8 mouse cellular contexts compared by ENCODE assay signal in genomic region chr10:127536586-127537314, GRCm38 (mm10). TPM values are rescaled to one million over a fixed set of nuclear protein-coding genes. Genes with fewer than 3 reads are reported as not detected.
DNase-seq lines count a peak whose midpoint lies in the region; ATAC-seq lines count a peak whose summit lies in the region.

No protein-coding gene starts in this region.

- no peaks in the 10 kb centered on the region for H3K9me3 ChIP-seq in kidney, embryonic 14.5 days (ENCODE audit: control insufficient read depth, low read length)
- no peaks in the 10 kb centered on the region for H3K9me3 ChIP-seq in hindbrain, embryonic 12.5 days (replicated peaks)
- H3K9me3 ChIP-seq in midbrain, embryonic 15.5 days, result no peaks in the 10 kb centered on the region

- peaks cover 15% of the 10 kb centered on the region for H3K4me1 ChIP-seq in kidney, embryonic 14.5 days (ENCODE audit: control insufficient read depth, insufficient read depth, low read length)
- H3K4me1 ChIP-seq in hindbrain, embryonic 12.5 days, result peaks cover 54% of the 10 kb centered on the region
- H3K4me1 ChIP-seq in midbrain, embryonic 15.5 days, result peaks cover 58% of the 10 kb centered on the region

- peak; percentile 51 for DNase-seq in kidney, adult 18-20 months
- DNase-seq in CD4-positive helper T cell, adult 2 months (ENCODE audit: low read depth, low spot score), result peak; percentile 70
- DNase-seq in brain, adult 2 months (ENCODE audit: low read depth, low spot score), result peak; percentile 82
- no peak for DNase-seq in frontal cortex, postnatal 14 days (ENCODE audit: low spot score in 2 of 2)

- no peak overlapping the region for H3K27ac ChIP-seq in kidney, embryonic 14.5 days (ENCODE audit: low read depth, low read length)
- peak overlapping the region; percentile 88 for H3K27ac ChIP-seq in hindbrain, embryonic 12.5 days
- H3K27ac ChIP-seq in midbrain, embryonic 15.5 days, result peak overlapping the region; percentile 62

- no peak overlapping the region for H3K4me3 ChIP-seq in kidney, embryonic 14.5 days (ENCODE audit: low read length)
- H3K4me3 ChIP-seq in hindbrain, embryonic 12.5 days, result no peak overlapping the region
- no peak overlapping the region for H3K4me3 ChIP-seq in midbrain, embryonic 15.5 days

- no peak overlapping the region for H3K9ac ChIP-seq in kidney, embryonic 14.5 days (ENCODE audit: low read depth, low read length)
- H3K9ac ChIP-seq in hindbrain, embryonic 12.5 days, result no peak overlapping the region
- no peak overlapping the region for H3K9ac ChIP-seq in midbrain, embryonic 15.5 days

- 10% methylated on average over 8 of the region's 8 CpGs for WGBS in kidney, embryonic 14.5 days
- WGBS in hindbrain, embryonic 12.5 days, result 11% methylated on average over 8 of the region's 8 CpGs
- 11% methylated on average over 8 of the region's 8 CpGs for WGBS in midbrain, embryonic 15.5 days

- H3K4me2 ChIP-seq in kidney, embryonic 14.5 days (replicated peaks; ENCODE audit: low read depth, low read length), result no peak overlapping the region
- 0 out of 2 replicates have a peak overlapping the region, but pooled peaks have one; percentile 11 for H3K4me2 ChIP-seq in hindbrain, embryonic 12.5 days (replicated peaks)
- peak overlapping the region; percentile 11; the same call in 1 of the 2 replicates for H3K4me2 ChIP-seq in midbrain, embryonic 15.5 days

- no peak for ATAC-seq in kidney, embryonic 14.5 days (ENCODE audit: low FRiP score, low TSS enrichment)
- ATAC-seq in hindbrain, embryonic 12.5 days (ENCODE audit: low FRiP score), result peak; percentile 51; the same call in 1 of the 2 replicates
- ATAC-seq in midbrain, embryonic 15.5 days (replicated peaks), result peak; percentile 38; the same call in 1 of the 2 replicates
- no peak for ATAC-seq in activated CD4-positive, CD25-positive, alpha-beta regulatory T cell, adult 4 months

- H3K27me3 ChIP-seq in kidney, embryonic 14.5 days (ENCODE audit: control insufficient read depth, insufficient read depth, low read length), result peaks cover 52% of the 10 kb centered on the region
- H3K27me3 ChIP-seq in hindbrain, embryonic 12.5 days, result peaks cover 53% of the 10 kb centered on the region
- peaks cover 23% of the 10 kb centered on the region for H3K27me3 ChIP-seq in midbrain, embryonic 15.5 days (replicated peaks)

- peaks cover 24% of the 10 kb centered on the region; the same call in 1 of the 2 replicates for H3K36me3 ChIP-seq in kidney, embryonic 14.5 days (ENCODE audit: control insufficient read depth, insufficient read depth, low read length)
- peaks cover 32% of the 10 kb centered on the region for H3K36me3 ChIP-seq in hindbrain, embryonic 12.5 days
- peaks cover 19% of the 10 kb centered on the region for H3K36me3 ChIP-seq in midbrain, embryonic 15.5 days (replicated peaks)

RNA-seq across cellular contexts. Expression of gene Nxph4, which starts 2.4 kb away (rescaled TPM):
- polyA plus RNA-seq in kidney, embryonic 14.5 days (2014; fragmentation: Nextera tagmentation; extraction: Ambion mirVana), result 0.49 and 1.2 TPM in 2 replicates
- 101 and 109 TPM in 2 replicates for polyA plus RNA-seq in hindbrain, embryonic 12.5 days (2016; fragmentation: Nextera tagmentation; extraction: Ambion mirVana)
- polyA plus RNA-seq in midbrain, embryonic 15.5 days (2015; fragmentation: Nextera tagmentation; extraction: Ambion mirVana), result 93.7 and 114 TPM in 2 replicates
- not detected for polyA plus RNA-seq in activated CD4-positive, CD25-positive, alpha-beta regulatory T cell, adult 4 months (2017; shearing (Covaris generic))

RNA-seq across cellular contexts. Expression of gene Shmt2, which starts 14.5 kb away (rescaled TPM):
- 68.9 and 99.8 TPM in 2 replicates for polyA plus RNA-seq in kidney, embryonic 14.5 days (2014; fragmentation: Nextera tagmentation; extraction: Ambion mirVana)
- polyA plus RNA-seq in hindbrain, embryonic 12.5 days (2016; fragmentation: Nextera tagmentation; extraction: Ambion mirVana), result 67.1 and 67.5 TPM in 2 replicates
- 49.4 and 50.7 TPM in 2 replicates for polyA plus RNA-seq in midbrain, embryonic 15.5 days (2015; fragmentation: Nextera tagmentation; extraction: Ambion mirVana)
- 10 to 100 TPM; 34.2 to 50.7 TPM for polyA plus RNA-seq in activated CD4-positive, CD25-positive, alpha-beta regulatory T cell, adult 4 months (2017; shearing (Covaris generic))

RNA-seq across cellular contexts. Expression of gene Ndufa4l2, which starts 22.0 kb away (rescaled TPM):
- 27.1 and 32.7 TPM in 2 replicates for polyA plus RNA-seq in kidney, embryonic 14.5 days (2014; fragmentation: Nextera tagmentation; extraction: Ambion mirVana)
- polyA plus RNA-seq in hindbrain, embryonic 12.5 days (2016; fragmentation: Nextera tagmentation; extraction: Ambion mirVana), result 7.7 and 8.4 TPM in 2 replicates
- polyA plus RNA-seq in midbrain, embryonic 15.5 days (2015; fragmentation: Nextera tagmentation; extraction: Ambion mirVana), result 22.1 and 23.1 TPM in 2 replicates
- polyA plus RNA-seq in activated CD4-positive, CD25-positive, alpha-beta regulatory T cell, adult 4 months (2017; shearing (Covaris generic)), result not detected

RNA-seq across cellular contexts. Expression of gene Stac3, which starts 35.3 kb away (rescaled TPM):
- polyA plus RNA-seq in kidney, embryonic 14.5 days (2014; fragmentation: Nextera tagmentation; extraction: Ambion mirVana), result 0.39 and 0.50 TPM in 2 replicates
- 2.2 and 4.8 TPM in 2 replicates for polyA plus RNA-seq in hindbrain, embryonic 12.5 days (2016; fragmentation: Nextera tagmentation; extraction: Ambion mirVana)
- 1.4 and 2.4 TPM in 2 replicates for polyA plus RNA-seq in midbrain, embryonic 15.5 days (2015; fragmentation: Nextera tagmentation; extraction: Ambion mirVana)
- polyA plus RNA-seq in activated CD4-positive, CD25-positive, alpha-beta regulatory T cell, adult 4 months (2017; shearing (Covaris generic)), result under 1 TPM in 1 of 2 experiments, not detected in 1; 0.92 TPM

Comparison
In these comparisons a context has a peak if more than half of its experiments do, and no peak if none do; other contexts are left out.
1. DNase-seq: peak in kidney, adult 18-20 months (single experiment), CD4-positive helper T cell, adult 2 months (single experiment) and brain, adult 2 months (single experiment); none in frontal cortex, postnatal 14 days (0 of 2).
2. ATAC-seq: peak in hindbrain, embryonic 12.5 days (single experiment) and midbrain, embryonic 15.5 days (single experiment); none in kidney, embryonic 14.5 days (single experiment) and activated CD4-positive, CD25-positive, alpha-beta regulatory T cell, adult 4 months (single experiment).
3. RNA of gene Nxph4, which starts 2.4 kb away (polyA plus RNA-seq): 101 to 109 TPM in hindbrain, embryonic 12.5 days and 93.7 to 114 TPM in midbrain, embryonic 15.5 days; 0.49 to 1.2 TPM in kidney, embryonic 14.5 days and not detected in activated CD4-positive, CD25-positive, alpha-beta regulatory T cell, adult 4 months; every median in the first group is over 10 times any median in the second.